Mouse (Mus musculus) embryonic facial prominence, embryonic 15.5 days (tissue): ENCODE data around the gene Slc37a4. TPM values are rescaled to one million over a fixed set of nuclear protein-coding genes. Genes with fewer than 3 reads are reported as not detected.
"Not testable (repeated sequence)": the region's sequence is repeated elsewhere in the genome, so short reads cannot be mapped to it uniquely, and the experiment has no call there.

Experiments used
- ATAC-seq: fragments of 200-750 bp; cut with Nextera tagmentation; 2 replicates; pipeline ENCODE4 v1.8.0; 2017; ENCODE audit warnings: low read depth, moderate TSS enrichment; ENCODE audit not compliant: insufficient number of reproducible peaks, low FRiP score, low TSS enrichment
- H3K27ac ChIP-seq: fragments of 300-500 bp; sonication (generic); replicated peaks from 2 replicates; pipeline ENCODE4 v1.5.1; 2015; ENCODE audit warnings: mild to moderate bottlenecking, inconsistent platforms
- H3K27me3 ChIP-seq: fragments of 300-500 bp; sonication (generic); 2 replicates; pipeline ENCODE4 v1.6.1; 2015; ENCODE audit warnings: inconsistent platforms
- H3K36me3 ChIP-seq: fragments of 300-500 bp; sonication (generic); 2 replicates; pipeline ENCODE4 v1.6.1; 2015; ENCODE audit warnings: mild to moderate bottlenecking, inconsistent platforms
- H3K4me1 ChIP-seq: fragments of 300-500 bp; sonication (generic); 2 replicates; pipeline ENCODE4 v1.6.1; 2015; ENCODE audit warnings: inconsistent platforms
- H3K4me2 ChIP-seq: fragments of 300-500 bp; sonication (generic); replicated peaks from 2 replicates; pipeline ENCODE4 v1.6.1; 2015; ENCODE audit warnings: mild to moderate bottlenecking, inconsistent platforms
- H3K4me3 ChIP-seq: fragments of 300-500 bp; sonication (generic); replicated peaks from 2 replicates; pipeline ENCODE4 v1.5.1; 2015; ENCODE audit warnings: mild to moderate bottlenecking, inconsistent platforms
- H3K9ac ChIP-seq: fragments of 300-500 bp; sonication (generic); 2 replicates; pipeline ENCODE4 v1.6.1; 2015; ENCODE audit warnings: inconsistent platforms
- H3K9me3 ChIP-seq: fragments of 300-500 bp; sonication (generic); replicated peaks from 2 replicates; pipeline ENCODE4 v1.6.1; 2016; ENCODE audit warnings: inconsistent platforms
- WGBS: fragments of 180-500 bp; shearing (Covaris S2); methylation state at CpG from one replicate; pipeline ENCODE4 v1.1.7; 2015; 5-methylcytosine and 5-hydroxymethylcytosine counted together
- polyA plus RNA-seq: library from polyadenylated mRNA; unstranded; fragments of >200 nt; fragmentation: Nextera tagmentation; extraction: Ambion mirVana; gene quantifications from 2 replicates; pipeline ENCODE4 v1.2.1, GENCODE M21; 2015

The Slc37a4 gene
- 17.3 and 19.8 TPM in 2 replicates for polyA plus RNA-seq

DNA sequence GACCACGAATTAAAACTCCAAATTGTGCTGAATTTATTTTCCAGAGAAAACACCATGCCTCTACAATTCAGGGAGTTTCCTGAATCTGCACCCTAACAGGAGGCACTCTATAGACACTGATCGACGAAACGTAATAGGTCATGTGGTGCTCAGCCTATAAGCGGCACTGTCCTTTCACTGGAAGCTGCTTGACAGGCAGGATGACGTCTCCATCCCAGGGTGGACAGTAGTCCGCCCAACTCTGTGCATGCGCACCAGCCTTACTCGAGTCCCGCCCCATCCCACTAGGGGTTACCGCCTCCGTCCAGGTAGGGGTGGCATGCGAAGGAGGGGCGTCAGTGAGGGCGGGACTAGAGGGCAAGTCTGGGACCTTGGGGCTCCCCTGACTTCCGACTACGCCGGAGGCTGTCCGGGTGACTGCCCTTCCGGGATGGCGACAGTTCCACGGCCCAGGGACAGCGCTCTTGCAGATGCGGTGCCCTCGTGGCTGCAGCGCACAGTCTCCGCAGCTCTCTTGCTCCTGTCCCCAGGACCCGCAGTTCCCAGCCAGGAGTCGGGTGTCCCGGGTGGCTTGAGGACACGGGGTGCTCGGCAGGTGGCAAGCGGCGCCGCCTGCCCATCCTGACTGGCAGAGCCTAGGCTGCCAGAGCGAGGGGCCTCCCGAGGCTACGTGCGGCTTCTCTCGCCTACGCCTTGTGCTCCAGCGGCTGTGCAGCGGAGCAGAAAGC is at the start of gene Slc37a4:
Gene Slc37a4, plus strand, starts transcription at position 169 of the 728 bp plus-strand sequence.
- Histone ChIP-seq H3K27ac (peak within 1 kb of the TSS; percentile 76), H3K9ac (peak within 1 kb of the TSS; percentile 83), H3K27me3 (no peaks in the 10 kb centered on the region), H3K36me3 (peaks cover 31% of the 10 kb centered on the region), H3K4me1 (peaks cover 20% of the 10 kb centered on the region), H3K9me3 (no peaks in the 10 kb centered on the region), H3K4me2 (peak within 1 kb of the TSS; percentile 95), H3K4me3 (peak within 1 kb of the TSS; percentile 58)
- WGBS: under 1% methylated on average over 43 of the region's 43 CpGs
- ATAC-seq: peak; percentile 98

- ATAC-seq: no peak
- H3K9me3 ChIP-seq: no peaks in the 10 kb centered on the region
- no peak overlapping the region for H3K4me3 ChIP-seq
- peaks cover 13% of the 10 kb centered on the region for H3K4me1 ChIP-seq
- no peak overlapping the region for H3K27ac ChIP-seq
- no peaks in the 10 kb centered on the region for H3K27me3 ChIP-seq
- peaks cover 56% of the 10 kb centered on the region for H3K36me3 ChIP-seq
- 91% methylated on average over 9 of the region's 9 CpGs for WGBS
- no peak overlapping the region for H3K9ac ChIP-seq
- H3K4me2 ChIP-seq: no peak overlapping the region
These were observed 49.5 kb upstream of the Slc37a4 start for GRCm38 (mm10) chr9:44347166-44347565.

GRCm38 (mm10) chr9:44347621-44348020 is 49.0 kb upstream of the Slc37a4 start:
- 86% methylated on average over 4 of the region's 4 CpGs for WGBS
- H3K4me2 ChIP-seq: no peak overlapping the region
- no peak overlapping the region for H3K9ac ChIP-seq
- ATAC-seq: no peak
- no peak overlapping the region for H3K4me3 ChIP-seq
- H3K27ac ChIP-seq: no peak overlapping the region
- H3K9me3 ChIP-seq: no peaks in the 10 kb centered on the region
- H3K36me3 ChIP-seq: peaks cover 60% of the 10 kb centered on the region
- peaks cover 8% of the 10 kb centered on the region for H3K4me1 ChIP-seq
- H3K27me3 ChIP-seq: no peaks in the 10 kb centered on the region

GRCm38 (mm10) chr9:44348546-44348945 is 48.1 kb upstream of the Slc37a4 start:
- no peak overlapping the region for H3K4me3 ChIP-seq
- no peaks in the 10 kb centered on the region for H3K27me3 ChIP-seq
- no peak overlapping the region for H3K27ac ChIP-seq
- H3K4me1 ChIP-seq: no peaks in the 10 kb centered on the region
- WGBS: 94% methylated on average over 4 of the region's 4 CpGs
- ATAC-seq: no peak
- peaks cover 70% of the 10 kb centered on the region for H3K36me3 ChIP-seq
- no peak overlapping the region for H3K4me2 ChIP-seq
- H3K9me3 ChIP-seq: no peaks in the 10 kb centered on the region
- H3K9ac ChIP-seq: no peak overlapping the region

- no peaks in the 10 kb centered on the region for H3K9me3 ChIP-seq
- peaks cover 97% of the 10 kb centered on the region for H3K36me3 ChIP-seq
- no peak for ATAC-seq
- WGBS: 92% methylated on average over 4 of the region's 4 CpGs
- H3K9ac ChIP-seq: no peak overlapping the region
- no peak overlapping the region for H3K4me3 ChIP-seq
- no peaks in the 10 kb centered on the region for H3K27me3 ChIP-seq
- no peaks in the 10 kb centered on the region for H3K4me1 ChIP-seq
- H3K4me2 ChIP-seq: no peak overlapping the region
- H3K27ac ChIP-seq: no peak overlapping the region
These were observed 45.3 kb upstream of the Slc37a4 start for GRCm38 (mm10) chr9:44351396-44351795.

DNA sequence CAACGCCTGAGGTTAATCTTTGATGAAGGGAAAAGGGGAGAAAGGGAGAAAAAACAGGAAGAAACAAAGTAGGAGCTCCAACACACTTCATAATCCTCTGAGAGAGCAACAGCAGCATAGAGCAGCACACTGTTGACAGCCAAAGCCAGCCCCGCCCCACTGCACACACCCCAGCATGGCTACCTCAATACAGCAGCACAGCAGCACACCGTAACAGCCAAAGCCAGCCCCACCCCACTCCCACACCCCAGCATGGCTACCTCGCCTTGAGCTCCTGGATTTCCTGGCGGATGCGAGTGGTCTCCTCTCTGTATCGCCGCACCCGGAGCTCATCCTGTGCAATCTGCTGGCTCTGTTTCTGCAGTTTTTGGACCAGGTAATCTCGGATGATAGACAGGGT is 44.3 kb upstream of the Slc37a4 start:
- Histone ChIP-seq H3K9me3 (no peaks in the 10 kb centered on the region), H3K4me1 (no peaks in the 10 kb centered on the region), H3K36me3 (peaks cover 96% of the 10 kb centered on the region), H3K27me3 (no peaks in the 10 kb centered on the region), H3K9ac (no peak overlapping the region), H3K4me3 (no peak overlapping the region), H3K4me2 (no peak overlapping the region), H3K27ac (no peak overlapping the region)
- 91% methylated on average over 10 of the region's 10 CpGs for WGBS
- ATAC-seq: no peak

GRCm38 (mm10) chr9:44353142-44353541 is 43.5 kb upstream of the Slc37a4 start:
- Histone ChIP-seq H3K4me2 (no peak overlapping the region), H3K27ac (no peak overlapping the region), H3K9me3 (no peaks in the 10 kb centered on the region), H3K4me3 (no peak overlapping the region), H3K9ac (no peak overlapping the region), H3K36me3 (peaks cover 95% of the 10 kb centered on the region), H3K4me1 (no peaks in the 10 kb centered on the region), H3K27me3 (no peaks in the 10 kb centered on the region)
- 95% methylated on average over 6 of the region's 6 CpGs for WGBS
- no peak for ATAC-seq

DNA sequence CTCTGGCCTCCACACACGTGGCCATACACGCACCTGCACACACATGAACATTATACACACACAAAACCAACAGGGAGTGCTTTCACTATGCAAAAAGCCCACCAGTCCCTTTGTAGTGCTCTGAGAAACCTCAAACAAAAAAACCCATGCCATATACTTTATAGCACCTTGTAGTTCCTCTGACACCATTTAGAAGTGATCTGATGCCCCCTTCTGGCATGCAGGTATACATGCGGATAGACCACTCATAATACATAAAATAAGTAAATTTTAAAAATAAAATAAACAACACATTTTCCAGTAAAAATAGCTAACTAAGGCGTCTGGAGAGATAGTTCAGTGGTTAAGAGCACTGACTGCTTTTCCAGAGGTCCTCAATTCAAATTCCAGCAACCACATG is 39.4 kb upstream of the Slc37a4 start:
- no peaks in the 10 kb centered on the region for H3K9me3 ChIP-seq
- no peak overlapping the region for H3K27ac ChIP-seq
- no peak for ATAC-seq
- H3K4me1 ChIP-seq: peaks cover 8% of the 10 kb centered on the region
- WGBS: 75% methylated on average over 4 of the region's 4 CpGs
- H3K36me3 ChIP-seq: peaks cover 71% of the 10 kb centered on the region
- H3K9ac ChIP-seq: no peak overlapping the region
- H3K4me2 ChIP-seq: no peak overlapping the region
- no peaks in the 10 kb centered on the region for H3K27me3 ChIP-seq
- no peak overlapping the region for H3K4me3 ChIP-seq

GRCm38 (mm10) chr9:44361190-44361917 is 35.3 kb upstream of the Slc37a4 start, which contains the start of gene Vps11:
TSS of gene Vps11 (minus strand) at chr9:44361670.
- Histone ChIP-seq H3K4me2 (peak within 1 kb of the TSS; percentile 76), H3K27ac (peak within 1 kb of the TSS; percentile 82), H3K36me3 (peaks cover 30% of the 10 kb centered on the region), H3K27me3 (no peaks in the 10 kb centered on the region), H3K4me3 (peak within 1 kb of the TSS; percentile 73), H3K9ac (peak within 1 kb of the TSS; percentile 79), H3K4me1 (peaks cover 8% of the 10 kb centered on the region), H3K9me3 (no peaks in the 10 kb centered on the region)
- WGBS: under 1% methylated on average over 44 of the region's 44 CpGs
- peak; percentile 88 for ATAC-seq

GRCm38 (mm10) chr9:44361931-44362330 is 34.7 kb upstream of the Slc37a4 start:
- Histone ChIP-seq H3K27ac (peak overlapping the region; percentile 82), H3K4me3 (peak overlapping the region; percentile 73), H3K36me3 (peaks cover 24% of the 10 kb centered on the region), H3K4me2 (peak overlapping the region; percentile 76)
- 38% methylated on average over 4 of the region's 4 CpGs for WGBS
- H3K9me3 ChIP-seq, H3K9ac ChIP-seq, H3K4me1 ChIP-seq, ATAC-seq, H3K27me3 ChIP-seq: not testable (repeated sequence)

GRCm38 (mm10) chr9:44364480-44364879 is 32.2 kb upstream of the Slc37a4 start:
- H3K4me3 ChIP-seq: no peak overlapping the region
- WGBS: 60% methylated on average over 3 of the region's 3 CpGs
- H3K36me3 ChIP-seq: peaks cover 4% of the 10 kb centered on the region; the same call in 1 of the 2 replicates
- no peaks in the 10 kb centered on the region for H3K27me3 ChIP-seq
- H3K4me2 ChIP-seq: no peak overlapping the region
- no peak overlapping the region for H3K27ac ChIP-seq
- peaks cover 8% of the 10 kb centered on the region for H3K4me1 ChIP-seq
- no peak for ATAC-seq
- no peak overlapping the region for H3K9ac ChIP-seq
- no peaks in the 10 kb centered on the region for H3K9me3 ChIP-seq
